Mouse (Mus musculus) intestine, postnatal 0 days (tissue): Measurements from ENCODE around the gene Apopt1. TPM values are rescaled to one million over a fixed set of nuclear protein-coding genes. Genes with fewer than 3 reads are reported as not detected.
A peak's percentile ranks its signal among the peaks of the same experiment; 100 is the strongest.

Experiments
- ATAC-seq: fragments of 200-750 bp; cut with Nextera tagmentation; 2 replicates; pipeline ENCODE4 v1.8.0; 2017; ENCODE audit warnings: mild to moderate bottlenecking, moderate TSS enrichment, moderate library complexity
- H3K27ac ChIP-seq: fragments of 300-500 bp; sonication (generic); 2 replicates; pipeline ENCODE4 v1.5.1; 2014; ENCODE audit warnings: mild to moderate bottlenecking, low read depth, low read length, moderate library complexity
- H3K27me3 ChIP-seq: fragments of 300-500 bp; sonication (generic); replicated peaks from 2 replicates; pipeline ENCODE4 v1.6.1; 2014; ENCODE audit warnings: low read length, mixed read lengths; ENCODE audit not compliant: control insufficient read depth, insufficient read depth
- H3K36me3 ChIP-seq: fragments of 300-500 bp; sonication (generic); 2 replicates; pipeline ENCODE4 v1.6.1; 2014; ENCODE audit warnings: mild to moderate bottlenecking, moderate library complexity; ENCODE audit not compliant: control insufficient read depth, insufficient read depth
- H3K4me1 ChIP-seq: fragments of 300-500 bp; sonication (generic); replicated peaks from 2 replicates; pipeline ENCODE4 v1.6.1; 2014; ENCODE audit warnings: antibody characterized with exemption, low read length, mixed read lengths; ENCODE audit not compliant: control insufficient read depth, insufficient read depth
- H3K4me2 ChIP-seq: fragments of 300-500 bp; sonication (generic); replicated peaks from 2 replicates; pipeline ENCODE4 v1.6.1; 2014; ENCODE audit warnings: low read depth, mild to moderate bottlenecking, moderate library complexity
- H3K4me3 ChIP-seq: fragments of 300-500 bp; sonication (generic); 2 replicates; pipeline ENCODE4 v1.5.1; 2014; ENCODE audit warnings: low read depth, low read length
- H3K9ac ChIP-seq: fragments of 300-500 bp; sonication (generic); 2 replicates; pipeline ENCODE4 v1.6.1; 2014; ENCODE audit warnings: mild to moderate bottlenecking, low read depth, low read length
- H3K9me3 ChIP-seq: fragments of 300-500 bp; sonication (generic); 2 replicates; pipeline ENCODE4 v1.6.1; 2016; ENCODE audit warnings: mixed run types; ENCODE audit not compliant: control insufficient read depth
- CTCF ChIP-seq: sonication (generic); IDR thresholded peaks from 2 replicates; pipeline ENCODE4 v1.5.1; 2016; ENCODE audit warnings: low read depth, mild to moderate bottlenecking, control low read depth, antibody characterized with exemption, moderate library complexity
- WGBS: fragments of 180-500 bp; shearing (Covaris S2); extraction: QIAGEN DNeasy Blood & Tissue Kit; methylation state at CpG from one replicate; pipeline ENCODE4 v1.1.7; 2014; 5-methylcytosine and 5-hydroxymethylcytosine counted together
- polyA plus RNA-seq: library from polyadenylated mRNA; unstranded; fragments of >200 nt; fragmentation: Nextera tagmentation; extraction: Ambion mirVana; gene quantifications from 2 replicates; pipeline ENCODE4 v1.2.1, GENCODE M21; 2015

The Apopt1 gene
- polyA plus RNA-seq, 1 experiment from 2014 or later, result 44.8 TPM

DNA sequence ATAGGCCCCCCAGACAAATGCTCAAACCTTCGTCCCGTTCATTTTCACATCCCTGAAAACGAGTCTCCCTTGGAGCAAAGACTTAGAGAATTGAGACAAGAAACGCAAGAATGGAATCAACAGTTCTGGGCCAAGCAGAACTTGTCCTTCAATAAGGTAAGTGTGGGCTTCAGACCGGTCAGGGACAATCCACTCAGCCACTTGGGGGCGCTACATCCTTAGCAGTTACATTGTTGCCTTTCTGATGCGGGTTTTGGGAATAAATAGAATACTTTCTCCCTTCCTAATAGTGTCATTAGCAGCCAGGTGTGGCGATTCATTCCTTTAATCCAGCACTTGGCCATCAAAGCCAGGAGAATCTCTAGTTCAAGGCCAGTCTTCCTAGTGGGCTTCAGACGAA, 9.6 kb downstream of the Apopt1 start:
- no peak overlapping the region for H3K9ac ChIP-seq
- no peaks in the 10 kb centered on the region for H3K27me3 ChIP-seq
- H3K9me3 ChIP-seq, result no peaks in the 10 kb centered on the region
- no peaks in the 10 kb centered on the region for H3K4me1 ChIP-seq
- WGBS, result 76% methylated on average over 9 of the region's 9 CpGs
- peaks cover 24% of the 10 kb centered on the region for H3K36me3 ChIP-seq
- ATAC-seq, result no peak
- TF ChIP-seq CTCF, result peak; percentile 73
- no peak overlapping the region for H3K4me3 ChIP-seq
- H3K4me2 ChIP-seq, result no peak overlapping the region
- no peak overlapping the region for H3K27ac ChIP-seq

DNA sequence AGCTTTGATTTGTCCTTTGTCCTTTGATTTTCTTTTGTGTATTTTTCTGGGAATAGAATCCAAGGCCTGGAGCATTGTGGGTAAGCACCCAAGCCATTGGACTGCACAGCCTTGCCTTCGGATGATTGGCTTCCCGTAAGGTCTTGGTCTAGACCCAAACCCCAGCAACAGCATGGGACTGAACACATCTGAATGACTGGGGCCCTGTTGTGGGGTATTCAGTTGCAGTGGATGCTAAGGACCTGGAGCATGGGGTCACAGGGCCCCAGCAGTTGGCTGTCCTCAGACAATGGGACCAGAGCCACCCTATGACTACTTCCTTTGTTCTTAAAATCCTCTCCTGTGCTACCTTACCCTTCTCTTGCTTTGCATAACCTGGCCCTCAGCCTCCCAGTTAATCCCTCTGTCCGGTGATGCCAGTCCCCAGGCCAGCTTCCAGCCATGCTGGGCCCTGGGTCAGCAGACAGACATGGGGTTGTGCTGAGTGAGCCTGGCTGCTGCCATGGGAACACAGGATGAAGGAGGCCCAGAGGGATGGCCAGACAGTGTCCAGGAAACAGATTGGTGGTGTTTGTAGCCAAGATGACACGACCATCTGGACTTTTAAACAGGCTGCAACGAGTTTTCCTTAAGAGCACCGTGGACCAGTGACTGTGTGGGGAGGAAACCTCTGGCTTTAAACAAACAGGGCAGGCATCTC, 11.7 kb downstream of the Apopt1 start:
- Histone ChIP-seq H3K9me3 (no peaks in the 10 kb centered on the region), H3K4me2 (no peak overlapping the region), H3K9ac (no peak overlapping the region), H3K4me3 (no peak overlapping the region), H3K4me1 (no peaks in the 10 kb centered on the region), H3K27me3 (no peaks in the 10 kb centered on the region), H3K36me3 (peaks cover 36% of the 10 kb centered on the region), H3K27ac (0 out of 2 replicates have a peak overlapping the region, but pooled peaks have one; percentile 46)
- 69% methylated on average over 6 of the region's 6 CpGs for WGBS
- TF ChIP-seq CTCF, result no peak
- no peak for ATAC-seq

DNA sequence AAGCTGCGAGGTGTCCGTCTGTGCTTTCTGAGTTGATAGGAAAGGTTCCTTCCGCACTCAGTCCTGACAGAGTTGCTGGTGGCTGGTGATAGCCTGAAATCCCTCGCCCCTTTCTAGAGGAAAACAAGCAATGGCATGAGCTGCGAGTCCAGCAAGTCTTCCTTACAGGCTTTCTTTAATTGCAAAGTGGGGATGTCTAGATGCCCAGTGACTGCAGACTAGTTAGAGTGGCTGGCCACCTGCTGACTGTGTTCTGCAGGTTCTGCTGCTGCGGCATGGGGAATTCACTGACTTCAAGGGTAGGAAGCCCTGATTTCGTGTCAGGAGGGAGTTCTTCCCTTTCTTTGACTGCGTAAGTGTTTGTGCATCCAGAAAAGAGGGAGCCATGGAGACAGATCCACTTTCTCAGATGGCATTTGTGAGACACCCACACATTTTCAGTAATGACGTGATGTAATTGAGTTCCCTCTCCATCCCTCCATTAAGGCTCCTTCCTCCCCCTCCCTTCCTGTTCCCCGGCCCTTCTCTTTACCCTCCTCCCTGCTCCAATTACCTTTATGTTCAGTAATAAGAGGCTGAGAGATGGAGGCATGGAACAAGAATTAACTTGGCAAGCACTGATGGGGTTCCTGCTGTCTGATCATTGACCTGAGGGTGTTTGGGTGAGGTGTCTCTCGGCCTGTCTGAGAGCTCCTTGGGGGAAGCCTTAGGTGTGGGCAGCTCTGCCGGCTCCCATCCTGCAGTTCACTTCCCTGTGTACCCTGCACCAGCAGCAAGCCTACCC, 12.5 kb downstream of the Apopt1 start:
- Histone ChIP-seq H3K9me3 (no peaks in the 10 kb centered on the region), H3K4me3 (no peak overlapping the region), H3K27ac (peak overlapping the region; percentile 46; the same call in 1 of the 2 replicates), H3K4me1 (no peaks in the 10 kb centered on the region), H3K9ac (no peak overlapping the region), H3K27me3 (no peaks in the 10 kb centered on the region), H3K36me3 (peaks cover 39% of the 10 kb centered on the region), H3K4me2 (no peak overlapping the region)
- ATAC-seq, result no peak
- no peak for TF ChIP-seq CTCF
- WGBS, result 74% methylated on average over 12 of the region's 12 CpGs

DNA sequence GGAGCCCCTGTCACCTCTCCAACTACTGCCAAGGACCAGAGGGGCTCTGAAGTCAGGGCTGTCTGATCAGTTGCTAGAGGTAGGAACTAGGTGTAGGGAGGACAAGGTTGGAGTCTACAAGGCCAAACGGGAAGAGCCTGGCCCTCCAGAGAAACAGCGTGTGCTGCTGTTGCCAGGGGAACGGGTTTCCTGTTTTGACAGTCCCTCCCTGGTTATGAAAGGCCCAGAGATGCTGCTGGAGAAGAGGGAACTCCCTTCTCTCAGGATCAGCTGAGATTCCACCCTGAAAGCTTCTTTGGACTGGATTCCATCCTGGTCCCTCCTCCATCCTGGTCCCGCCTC, 13.0 kb downstream of the Apopt1 start:
- Histone ChIP-seq H3K9ac (no peak overlapping the region), H3K9me3 (no peaks in the 10 kb centered on the region), H3K4me2 (no peak overlapping the region), H3K4me1 (no peaks in the 10 kb centered on the region), H3K27me3 (no peaks in the 10 kb centered on the region), H3K4me3 (no peak overlapping the region), H3K27ac (no peak overlapping the region), H3K36me3 (peaks cover 39% of the 10 kb centered on the region)
- no peak for ATAC-seq
- no peak for TF ChIP-seq CTCF
- 63% methylated on average over 4 of the region's 4 CpGs for WGBS

DNA sequence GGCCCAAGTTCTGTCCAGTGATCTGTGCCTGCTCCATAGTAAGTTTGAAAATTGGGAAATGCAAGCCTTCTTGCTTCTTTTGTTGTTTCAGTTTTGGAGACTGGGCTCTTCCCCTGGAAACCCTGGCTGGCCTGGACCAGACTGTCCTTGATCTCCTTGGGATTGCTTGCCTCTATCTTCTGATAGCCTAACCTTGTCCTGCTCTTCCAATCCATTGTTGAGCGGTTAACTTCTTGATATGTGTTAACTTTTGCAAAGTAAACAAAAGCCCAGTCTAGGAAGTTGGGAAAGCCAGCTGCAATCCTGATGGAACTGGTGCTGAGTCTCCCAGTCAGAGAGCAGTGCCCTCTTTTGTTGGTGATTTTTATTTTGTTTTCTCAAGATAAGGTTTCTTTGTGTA, 14.9 kb downstream of the Apopt1 start:
- 55% methylated on average over 1 of the region's 1 CpGs for WGBS
- Histone ChIP-seq H3K27me3 (no peaks in the 10 kb centered on the region), H3K4me2 (no peak overlapping the region), H3K4me1 (no peaks in the 10 kb centered on the region), H3K9me3 (no peaks in the 10 kb centered on the region), H3K4me3 (no peak overlapping the region), H3K36me3 (peaks cover 45% of the 10 kb centered on the region), H3K9ac (no peak overlapping the region), H3K27ac (no peak overlapping the region)
- no peak for ATAC-seq
- no peak for TF ChIP-seq CTCF

DNA sequence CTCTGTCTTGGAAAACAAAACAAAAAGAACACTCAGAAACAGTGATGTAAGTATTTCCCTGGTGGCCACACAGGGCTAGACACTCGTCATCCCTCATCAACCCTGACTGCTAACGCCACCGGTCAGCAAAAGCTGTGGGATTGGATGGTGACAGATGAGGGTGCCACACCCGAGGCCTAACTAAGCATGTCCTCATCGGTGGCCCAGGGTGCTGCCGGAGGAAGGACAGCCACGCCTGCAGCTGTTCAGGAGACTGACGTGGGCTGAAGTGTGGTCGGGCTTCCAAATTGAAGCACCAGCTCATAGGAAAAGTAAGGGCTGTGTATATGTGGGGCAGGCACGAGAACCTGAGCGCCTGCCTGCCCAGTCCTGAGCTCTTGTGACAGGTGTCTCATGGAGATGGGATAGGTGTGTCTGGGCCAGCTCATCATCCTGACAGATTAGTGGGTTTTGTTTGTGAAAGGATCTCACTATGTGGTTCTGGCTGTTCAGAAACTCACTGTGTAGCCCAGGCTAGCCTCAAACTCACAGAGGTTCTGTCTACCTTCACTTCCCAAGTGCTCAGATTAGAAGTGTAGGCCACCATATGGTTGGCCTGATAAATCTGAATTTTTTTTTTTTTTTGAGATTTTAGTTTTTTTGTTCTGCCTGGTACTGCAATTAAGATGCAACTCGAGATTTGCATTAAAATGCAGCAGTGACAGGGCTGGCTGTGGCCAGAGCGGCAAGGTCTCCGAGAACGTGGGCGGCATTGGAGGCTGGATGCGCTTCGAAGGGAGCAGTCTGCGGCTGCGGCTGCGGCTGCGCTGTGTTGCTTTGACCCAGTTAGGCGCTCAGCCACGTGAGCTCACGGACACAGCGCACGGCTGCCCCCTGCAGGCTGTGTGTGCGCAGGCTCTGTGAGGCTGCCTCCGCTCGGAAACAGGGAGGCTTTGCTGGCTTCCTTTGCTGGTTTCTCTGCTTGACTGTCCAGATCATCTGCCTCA, 19.1 kb downstream of the Apopt1 start:
- TF ChIP-seq CTCF, result peak; percentile 99
- Histone ChIP-seq H3K27ac (no peak overlapping the region), H3K27me3 (no peaks in the 10 kb centered on the region), H3K4me2 (no peak overlapping the region), H3K4me3 (no peak overlapping the region), H3K9ac (no peak overlapping the region), H3K4me1 (no peaks in the 10 kb centered on the region), H3K9me3 (no peaks in the 10 kb centered on the region), H3K36me3 (peaks cover 31% of the 10 kb centered on the region)
- ATAC-seq, result peak; percentile 78
- WGBS, result 29% methylated on average over 30 of the region's 30 CpGs
